Mouse (Mus musculus): ENCODE measurements around the gene Foxd1. TPM values are rescaled to one million over a fixed set of nuclear protein-coding genes. Genes with fewer than 3 reads are reported as not detected.

Gene Foxd1
- polyA plus RNA-seq, 1 experiment from 2014 or later = not detected

- Histone ChIP-seq H3K27me3 (ENCODE audit: control insufficient read depth, insufficient read depth, low read length) (peaks cover 30% of the 10 kb centered on the region), H3K4me1 (replicated peaks; ENCODE audit: control insufficient read depth, insufficient read depth) (peaks cover 3% of the 10 kb centered on the region; the same call in 1 of the 2 replicates), H3K4me3 (ENCODE audit: low read depth, low read length) (no peak overlapping the region), H3K4me2 (replicated peaks; ENCODE audit: low read depth) (no peak overlapping the region), H3K9ac (ENCODE audit: low read length) (no peak overlapping the region), H3K27ac (replicated peaks) (no peak overlapping the region), H3K36me3 (ENCODE audit: control insufficient read depth, insufficient read depth, low read length) (no peaks in the 10 kb centered on the region), H3K9me3 (ENCODE audit: control insufficient read depth, low read length) (no peaks in the 10 kb centered on the region)
- ATAC-seq (ENCODE audit: low FRiP score, low TSS enrichment) (peak; percentile 33; the same call in 1 of the 2 replicates), DNase-seq (ENCODE audit: low spot score) (peak; percentile 57)
- WGBS = 17% methylated on average over 8 of the region's 8 CpGs
- TF ChIP-seq CTCF (IDR thresholded peaks at IDR 0.05; ENCODE audit: low read depth) (peak; percentile 74), EP300 (optimal IDR thresholded peaks at IDR 0.05) (no peak)
These were observed 2.5 kb upstream of the Foxd1 start for GRCm38 (mm10) chr13:98351527-98351926.

- TF ChIP-seq EP300 (optimal IDR thresholded peaks at IDR 0.05) = no peak
- no peak for TF ChIP-seq CTCF (IDR thresholded peaks at IDR 0.05; ENCODE audit: low read depth)
- ATAC-seq (ENCODE audit: low FRiP score, low TSS enrichment) (no peak), DNase-seq (ENCODE audit: low spot score) (no peak)
- Histone ChIP-seq H3K36me3 (ENCODE audit: control insufficient read depth, insufficient read depth, low read length) (no peaks in the 10 kb centered on the region), H3K4me3 (ENCODE audit: low read depth, low read length) (no peak overlapping the region), H3K4me1 (replicated peaks; ENCODE audit: control insufficient read depth, insufficient read depth) (peaks cover 3% of the 10 kb centered on the region; the same call in 1 of the 2 replicates), H3K9me3 (ENCODE audit: control insufficient read depth, low read length) (no peaks in the 10 kb centered on the region), H3K27me3 (ENCODE audit: control insufficient read depth, insufficient read depth, low read length) (peaks cover 31% of the 10 kb centered on the region), H3K4me2 (replicated peaks; ENCODE audit: low read depth) (no peak overlapping the region), H3K9ac (ENCODE audit: low read length) (no peak overlapping the region), H3K27ac (replicated peaks) (no peak overlapping the region)
- 14% methylated on average over 14 of the region's 14 CpGs for WGBS
These were observed 1.6 kb upstream of the Foxd1 start for GRCm38 (mm10) chr13:98352381-98352975.

GRCm38 (mm10) chr13:98353709-98354089, 343 bp upstream of the Foxd1 start:
- Histone ChIP-seq H3K4me2 (replicated peaks; ENCODE audit: low read depth) (peak overlapping the region; percentile 68), H3K9me3 (ENCODE audit: control insufficient read depth, low read length) (no peaks in the 10 kb centered on the region), H3K27ac (replicated peaks) (no peak overlapping the region), H3K36me3 (ENCODE audit: control insufficient read depth, insufficient read depth, low read length) (no peaks in the 10 kb centered on the region), H3K4me3 (ENCODE audit: low read depth, low read length) (peak overlapping the region; percentile 36), H3K9ac (ENCODE audit: low read length) (no peak overlapping the region), H3K4me1 (replicated peaks; ENCODE audit: control insufficient read depth, insufficient read depth) (peaks cover 3% of the 10 kb centered on the region; the same call in 1 of the 2 replicates), H3K27me3 (ENCODE audit: control insufficient read depth, insufficient read depth, low read length) (peaks cover 39% of the 10 kb centered on the region)
- whole genome bisulfite sequencing = 3% methylated on average over 13 of the region's 13 CpGs
- ATAC-seq (ENCODE audit: low FRiP score, low TSS enrichment) (no peak; the same call in 1 of the 2 replicates), DNase-seq (ENCODE audit: low spot score) (no peak)
- TF ChIP-seq EP300 (optimal IDR thresholded peaks at IDR 0.05) (no peak), CTCF (IDR thresholded peaks at IDR 0.05; ENCODE audit: low read depth) (no peak; the same call in 1 of the 2 replicates)

- peaks cover 45% of the 10 kb centered on the region for H3K27me3 ChIP-seq (ENCODE audit: control insufficient read depth, insufficient read depth, low read length)
- DNase-seq (ENCODE audit: low spot score) = peak; percentile 33
- peak overlapping the region; percentile 68 for H3K4me2 ChIP-seq (replicated peaks; ENCODE audit: low read depth)
- H3K4me1 ChIP-seq (replicated peaks; ENCODE audit: control insufficient read depth, insufficient read depth) = peaks cover 3% of the 10 kb centered on the region; the same call in 1 of the 2 replicates
- peak overlapping the region; percentile 31; the same call in 1 of the 2 replicates for H3K9ac ChIP-seq (ENCODE audit: low read length)
- H3K4me3 ChIP-seq (ENCODE audit: low read depth, low read length) = peak overlapping the region; percentile 36
- H3K36me3 ChIP-seq (ENCODE audit: control insufficient read depth, insufficient read depth, low read length) = no peaks in the 10 kb centered on the region
- TF ChIP-seq CTCF (IDR thresholded peaks at IDR 0.05; ENCODE audit: low read depth) (no peak), EP300 (optimal IDR thresholded peaks at IDR 0.05) (no peak)
- WGBS = under 1% methylated on average over 63 of the region's 102 CpGs
- peak; percentile 26 for ATAC-seq (ENCODE audit: low FRiP score, low TSS enrichment)
- H3K9me3 ChIP-seq (ENCODE audit: control insufficient read depth, low read length) = no peaks in the 10 kb centered on the region
- no peak overlapping the region for H3K27ac ChIP-seq (replicated peaks)
These were observed 973 bp downstream of the Foxd1 start for GRCm38 (mm10) chr13:98354871-98355558.

GRCm38 (mm10) chr13:98355559-98356111, 1.6 kb downstream of the Foxd1 start:
- Histone ChIP-seq H3K4me1 (replicated peaks; ENCODE audit: control insufficient read depth, insufficient read depth) (peaks cover 3% of the 10 kb centered on the region; the same call in 1 of the 2 replicates), H3K27ac (replicated peaks) (no peak overlapping the region), H3K4me2 (replicated peaks; ENCODE audit: low read depth) (peak overlapping the region; percentile 68), H3K4me3 (ENCODE audit: low read depth, low read length) (peak overlapping the region; percentile 36), H3K36me3 (ENCODE audit: control insufficient read depth, insufficient read depth, low read length) (no peaks in the 10 kb centered on the region), H3K9me3 (ENCODE audit: control insufficient read depth, low read length) (no peaks in the 10 kb centered on the region), H3K27me3 (ENCODE audit: control insufficient read depth, insufficient read depth, low read length) (peaks cover 49% of the 10 kb centered on the region), H3K9ac (ENCODE audit: low read length) (no peak overlapping the region)
- DNase-seq (ENCODE audit: low spot score) (peak; percentile 30), ATAC-seq (ENCODE audit: low FRiP score, low TSS enrichment) (peak; percentile 40; the same call in 1 of the 2 replicates)
- 2% methylated on average over 64 of the region's 81 CpGs for WGBS
- no peak for TF ChIP-seq EP300 (optimal IDR thresholded peaks at IDR 0.05)
- no peak for TF ChIP-seq CTCF (IDR thresholded peaks at IDR 0.05; ENCODE audit: low read depth)

All from stomach, postnatal 0 days (tissue).